Mouse (Mus musculus) thymus, postnatal 4 days (tissue): ENCODE measurements at regions not wholly inside any gene's neighbourhood (a gene's known extent, or its start where the extent isn't known, plus 50 kb on each side); places are given as distances from the start of the nearest gene placed in this dataset.
"Not testable (repeated sequence)": the region's sequence is repeated elsewhere in the genome, so short reads cannot be mapped to it uniquely, and the experiment has no call there.

Experiments
- DNase-seq: peaks from one replicate; pipeline ENCODE4 v3.0.0; 2021

DNA sequence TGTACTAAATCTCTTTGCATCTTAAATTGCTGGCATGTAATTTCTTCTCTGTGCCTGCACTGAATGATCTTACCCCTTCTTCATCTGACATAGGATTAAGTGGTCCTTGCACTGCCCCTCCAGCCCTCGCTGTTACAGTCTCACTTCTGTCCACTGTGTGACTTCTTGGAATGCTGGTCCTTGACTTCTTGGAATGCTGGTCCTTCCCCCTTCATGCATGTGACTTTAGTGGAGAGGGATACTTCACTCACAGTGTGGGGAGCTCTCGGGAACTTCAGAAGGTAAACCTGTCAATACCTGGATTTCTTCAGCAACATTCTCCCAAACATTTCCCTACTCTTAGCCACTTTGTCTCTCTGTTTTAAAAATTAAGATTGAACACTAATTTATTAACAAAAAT lies 91.0 kb upstream of the Cdk6 start:
- DNase-seq: no peak

DNA sequence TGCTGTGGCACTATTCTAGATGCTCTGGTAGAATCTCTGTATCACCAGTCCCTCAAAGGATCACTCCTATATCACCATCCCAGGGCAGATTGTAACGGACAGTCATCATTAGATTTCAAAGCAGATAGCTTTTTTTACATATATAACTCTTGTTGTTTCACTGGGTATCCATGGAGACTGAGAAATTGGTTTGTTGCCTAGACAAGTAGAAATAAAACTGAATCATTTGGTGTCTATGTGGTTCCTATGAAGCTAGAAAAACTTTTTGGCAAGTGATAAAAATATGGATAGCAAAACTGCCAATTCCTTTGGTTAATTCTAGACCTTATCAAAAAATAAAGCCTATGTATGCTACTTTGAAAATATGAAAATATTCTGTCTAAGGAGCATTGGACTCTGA lies 81.0 kb upstream of the Cdk6 start:
- DNase-seq: no peak

DNA sequence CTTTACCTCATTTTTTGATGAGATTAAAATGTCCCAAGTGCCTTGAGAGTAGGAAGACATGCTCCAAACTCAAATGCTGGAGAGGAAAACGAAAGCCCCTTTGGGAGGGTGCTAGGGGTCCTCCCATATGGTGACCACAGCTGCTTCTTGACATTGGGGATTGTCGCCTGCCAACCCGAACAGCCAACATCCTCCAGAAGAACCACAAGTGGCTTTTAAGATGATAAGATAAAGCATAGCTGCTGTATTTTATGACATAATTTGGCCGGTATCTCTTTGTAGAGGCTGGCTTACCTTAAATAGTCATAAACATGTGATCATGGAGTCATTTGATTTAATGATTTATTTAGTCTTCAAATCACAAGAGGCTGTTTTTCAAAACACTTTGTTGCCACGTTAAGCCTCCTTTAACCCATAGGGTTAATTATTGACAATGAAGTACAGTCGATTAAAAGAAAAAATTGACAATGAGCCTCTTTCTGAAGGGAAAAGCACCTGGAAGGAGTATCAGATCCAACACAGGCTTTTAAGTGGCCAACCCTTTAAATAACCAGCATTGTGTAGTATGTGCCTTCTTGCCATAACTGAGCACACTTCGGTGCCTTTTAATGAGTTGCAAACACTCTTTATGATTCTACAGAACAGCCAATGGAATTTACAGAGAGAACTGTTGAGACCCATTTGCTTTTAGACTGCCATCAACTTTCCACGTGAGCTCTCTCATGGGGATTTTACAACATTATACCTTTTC lies 76.1 kb upstream of the Cdk6 start:
- DNase-seq: not testable (repeated sequence)

DNA sequence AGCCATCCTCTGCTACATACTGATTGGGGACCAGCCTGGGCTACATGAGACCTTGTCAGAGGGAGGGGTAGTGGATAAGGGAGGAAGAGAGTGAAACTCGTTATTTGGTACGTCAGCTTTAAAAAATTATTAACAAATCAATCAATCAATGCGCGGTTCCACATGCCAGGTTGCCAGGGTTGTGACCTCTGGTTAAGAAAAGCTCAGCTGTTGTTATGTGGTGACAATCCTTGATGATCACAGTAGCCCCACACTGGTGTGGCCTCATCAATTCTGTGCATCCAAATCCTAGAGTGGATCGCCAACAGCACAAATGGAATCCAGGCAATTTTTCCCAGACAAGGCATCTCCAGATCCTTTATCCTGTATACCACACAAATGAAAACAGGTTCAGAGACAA lies 74.3 kb upstream of the Cdk6 start:
- no peak for DNase-seq

DNA sequence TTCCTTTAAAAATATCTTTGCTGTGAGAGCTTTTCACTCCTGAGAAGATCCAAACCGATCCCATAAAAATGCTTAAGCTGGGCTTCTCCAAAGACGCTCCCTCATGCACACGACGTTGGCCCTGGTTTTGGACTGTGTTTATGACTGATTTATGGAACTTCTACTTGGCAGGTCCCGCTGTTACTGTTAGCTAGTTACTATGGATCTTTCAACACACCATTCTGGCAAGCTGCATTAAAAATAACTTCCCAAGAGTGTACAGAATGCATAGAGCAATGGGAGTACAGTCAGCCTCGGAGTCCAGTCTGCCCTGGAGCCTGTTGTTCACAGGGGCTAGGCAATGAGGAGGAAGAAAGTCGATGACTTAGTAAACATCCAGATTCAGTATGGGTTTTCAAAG lies 71.5 kb upstream of the Cdk6 start:
- no peak for DNase-seq

DNA sequence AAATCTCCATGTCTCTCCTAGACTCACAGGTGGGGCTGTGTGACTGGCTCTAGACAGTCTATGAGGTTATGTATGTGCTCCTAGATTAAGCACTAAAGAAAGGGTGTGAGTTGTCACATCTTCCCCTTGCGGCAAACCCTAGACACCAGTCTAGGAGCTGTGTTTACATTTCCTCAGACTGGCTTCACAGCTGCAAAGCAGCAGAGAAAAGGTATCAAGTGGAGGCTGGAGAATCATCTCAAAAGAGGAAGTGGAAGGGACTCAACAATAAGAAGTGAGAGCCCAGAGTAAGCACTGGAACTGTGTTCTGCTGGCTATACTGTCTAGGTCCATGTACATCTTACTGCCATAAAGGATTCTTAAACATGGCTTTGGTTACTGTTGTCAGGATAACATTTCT lies 68.1 kb upstream of the Cdk6 start:
- DNase-seq: not testable (repeated sequence)

DNA sequence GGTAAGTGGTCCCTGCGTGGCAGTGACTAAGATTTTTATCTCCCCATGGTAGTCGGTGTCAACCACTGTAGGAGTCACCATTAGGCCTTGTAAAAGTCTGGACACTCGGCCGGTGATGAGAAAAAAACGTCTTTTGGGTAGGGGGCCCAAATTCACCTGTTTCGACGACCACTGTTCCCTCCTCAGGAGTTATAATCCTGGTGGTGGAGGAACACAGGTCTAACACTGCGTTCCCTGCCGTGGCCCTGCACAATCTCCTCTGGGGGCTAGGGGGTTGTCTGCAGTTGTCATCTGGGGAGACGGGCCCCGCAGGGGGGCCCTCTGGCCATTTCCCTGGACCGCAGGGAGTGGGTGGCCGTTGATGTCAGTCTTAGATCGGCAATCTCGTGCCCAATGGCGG lies 64.0 kb upstream of the Cdk6 start:
- not testable (repeated sequence) for DNase-seq

DNA sequence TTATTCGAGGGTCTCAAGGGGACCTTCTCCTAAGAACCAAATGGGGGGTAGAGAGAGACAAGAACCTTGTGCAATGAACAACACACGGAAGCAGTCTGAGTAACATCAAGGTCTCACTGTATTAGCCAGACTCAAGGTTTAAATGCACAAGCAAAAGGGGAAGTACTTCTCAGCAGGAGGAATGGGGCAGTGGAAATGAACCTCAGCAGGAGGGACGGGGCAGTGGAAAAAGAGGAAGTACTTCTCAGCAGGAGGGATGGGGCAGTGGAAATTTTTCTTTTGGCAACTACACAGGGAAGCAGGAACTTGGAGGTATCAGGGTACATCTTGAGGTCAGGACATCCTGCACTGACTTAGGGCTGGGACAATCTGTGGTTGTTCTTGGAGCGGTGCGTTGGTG lies 62.3 kb upstream of the Cdk6 start:
- not testable (repeated sequence) for DNase-seq

DNA sequence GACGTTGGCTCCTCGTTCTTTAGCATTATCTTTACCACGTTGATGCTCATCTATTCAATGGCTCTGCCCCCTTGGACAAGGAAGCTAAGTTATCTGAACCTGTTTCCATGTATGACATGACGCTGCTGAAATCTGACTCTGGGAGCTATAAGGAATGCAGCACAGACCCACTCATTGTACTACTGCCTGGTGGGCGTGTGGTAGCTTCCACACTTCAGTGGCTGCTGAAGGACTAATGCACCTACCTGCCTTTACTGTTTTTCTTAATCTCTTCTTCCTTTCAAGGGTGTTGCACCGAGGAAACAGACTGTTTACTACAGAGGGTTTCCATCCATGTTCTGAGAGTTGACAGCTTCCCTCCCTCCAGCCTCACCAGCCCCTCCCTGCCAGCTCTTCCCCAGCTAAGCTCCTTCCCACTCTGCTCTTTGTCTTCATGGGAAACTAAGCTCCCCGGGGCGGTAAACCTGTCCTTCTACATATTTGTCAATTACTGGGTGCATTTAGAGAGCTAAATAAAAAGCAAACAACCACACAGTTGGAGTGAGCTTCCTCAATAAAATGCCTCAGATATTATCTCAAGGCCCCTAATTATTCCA lies 59.3 kb upstream of the Cdk6 start:
- DNase-seq: not testable (repeated sequence)

DNA sequence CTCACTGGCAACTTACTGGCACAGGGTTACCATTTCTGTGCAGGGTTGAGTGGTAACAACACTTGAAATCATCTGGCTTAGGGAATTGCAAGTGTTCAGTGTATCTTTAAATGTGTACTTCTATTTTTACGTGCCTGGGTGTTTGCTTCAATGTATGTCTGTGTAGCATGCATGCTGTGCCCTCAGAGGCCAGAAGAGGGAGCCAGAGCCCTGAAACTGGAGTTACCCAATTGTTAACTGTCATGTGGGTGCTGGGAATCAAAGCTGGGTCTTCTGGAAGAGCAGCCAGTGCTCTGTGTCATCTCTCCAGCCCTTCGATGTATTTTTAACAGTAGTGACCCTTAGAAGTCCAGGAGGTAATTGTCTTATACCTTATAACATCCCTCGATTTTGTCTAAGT lies 58.2 kb upstream of the Cdk6 start:
- DNase-seq: no peak

DNA sequence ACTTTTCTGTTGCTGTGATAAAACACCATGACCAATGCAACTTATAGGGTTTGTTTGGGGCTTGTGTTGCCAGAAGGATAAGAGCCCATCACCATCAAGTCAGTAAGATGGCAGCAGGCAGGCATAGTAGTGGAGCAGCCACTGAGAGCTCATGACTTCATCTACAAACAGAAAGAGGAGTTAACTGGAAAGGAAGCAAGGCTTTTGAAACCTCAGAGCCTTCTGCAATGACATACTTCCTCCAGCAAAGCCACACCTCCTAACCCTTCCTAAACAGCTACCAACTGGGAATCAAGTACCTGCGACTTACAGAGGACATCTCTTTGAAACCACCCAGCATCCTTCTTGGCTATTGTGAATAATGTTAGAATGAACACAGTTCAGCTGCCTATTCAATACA lies 57.0 kb upstream of the Cdk6 start:
- DNase-seq: not testable (repeated sequence)

DNA sequence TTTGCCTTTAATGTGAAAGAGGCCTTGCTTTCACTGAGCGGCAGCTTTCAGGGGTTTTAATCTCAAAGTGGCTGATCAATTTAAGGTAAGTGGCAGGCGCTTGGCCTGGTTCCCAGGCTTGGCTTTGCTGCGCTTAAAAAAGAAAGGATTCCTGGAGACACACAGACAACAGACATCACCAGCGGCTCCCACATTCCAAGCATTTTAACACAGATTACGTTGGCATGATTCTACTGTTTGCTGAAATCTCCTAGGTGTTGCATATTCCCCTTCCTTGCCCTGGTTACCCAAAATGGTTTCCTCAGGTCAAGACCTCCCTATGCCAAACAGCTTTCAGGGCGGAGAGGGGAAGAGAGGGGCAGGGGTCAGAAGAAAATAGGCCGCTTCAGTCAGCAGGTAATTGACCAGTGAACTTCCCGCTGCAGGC lies 51.3 kb upstream of the Cdk6 start:
- DNase-seq: not testable (repeated sequence)
